Mouse (Mus musculus) limb, embryonic 11.5 days (tissue): ENCODE data around the gene Ms4a6d. TPM values are rescaled to one million over a fixed set of nuclear protein-coding genes. Genes with fewer than 3 reads are reported as not detected.
A peak's percentile ranks its signal among the peaks of the same experiment; 100 is the strongest.

Experiments used
- ATAC-seq: fragments of 200-750 bp; cut with Nextera tagmentation; 2 replicates; pipeline ENCODE4 v1.8.0; 2017; ENCODE audit warnings: low read depth; ENCODE audit not compliant: insufficient number of reproducible peaks, low FRiP score, low TSS enrichment
- DNase-seq: peaks from one replicate; pipeline ENCODE4 v3.0.0-alpha.2; 2015; ENCODE audit warnings: low spot score
- H3K27ac ChIP-seq: fragments of 300-500 bp; sonication (generic); replicated peaks from 2 replicates; pipeline ENCODE4 v1.5.1; 2014; ENCODE audit warnings: low read depth, mild to moderate bottlenecking, low read length
- H3K27me3 ChIP-seq: fragments of 300-500 bp; sonication (generic); 2 replicates; pipeline ENCODE4 v1.6.1; 2014; ENCODE audit warnings: mild to moderate bottlenecking, low read length, mixed read lengths; ENCODE audit not compliant: control insufficient read depth, insufficient read depth
- H3K36me3 ChIP-seq: fragments of 300-500 bp; sonication (generic); 2 replicates; pipeline ENCODE4 v1.6.1; 2014; ENCODE audit warnings: mild to moderate bottlenecking, low read length, moderate library complexity, mixed read lengths; ENCODE audit not compliant: control insufficient read depth, insufficient read depth
- H3K4me1 ChIP-seq: fragments of 300-500 bp; sonication (generic); 2 replicates; pipeline ENCODE4 v1.6.1; 2014; ENCODE audit warnings: low read length, mixed read lengths; ENCODE audit not compliant: control insufficient read depth, insufficient read depth
- H3K4me2 ChIP-seq: fragments of 300-500 bp; sonication (generic); 2 replicates; pipeline ENCODE4 v1.6.1; 2014; ENCODE audit warnings: low read depth, mild to moderate bottlenecking, moderate library complexity; ENCODE audit not compliant: severe bottlenecking
- H3K4me3 ChIP-seq: fragments of 300-500 bp; sonication (generic); 2 replicates; pipeline ENCODE4 v1.5.1; 2014; ENCODE audit warnings: low read depth, low read length
- H3K9ac ChIP-seq: fragments of 300-500 bp; sonication (generic); 2 replicates; pipeline ENCODE4 v1.6.1; 2014; ENCODE audit warnings: mild to moderate bottlenecking, low read length
- H3K9me3 ChIP-seq: fragments of 300-500 bp; sonication (generic); 2 replicates; pipeline ENCODE4 v1.6.1; 2016; ENCODE audit warnings: low read length; ENCODE audit not compliant: control insufficient read depth
- WGBS: fragments of 180-500 bp; shearing (Covaris S2); extraction: QIAGEN DNeasy Blood & Tissue Kit; methylation state at CpG from one replicate; pipeline ENCODE4 v1.1.7; 2014; 5-methylcytosine and 5-hydroxymethylcytosine counted together
- polyA plus RNA-seq: library from polyadenylated mRNA; unstranded; fragments of >200 nt; fragmentation: Nextera tagmentation; extraction: Ambion mirVana; gene quantifications from 2 replicates; pipeline ENCODE4 v1.2.1, GENCODE M21; 2014

Ms4a6d gene
- polyA plus RNA-seq, 1 experiment from 2014 or later = 0.85 TPM

DNA sequence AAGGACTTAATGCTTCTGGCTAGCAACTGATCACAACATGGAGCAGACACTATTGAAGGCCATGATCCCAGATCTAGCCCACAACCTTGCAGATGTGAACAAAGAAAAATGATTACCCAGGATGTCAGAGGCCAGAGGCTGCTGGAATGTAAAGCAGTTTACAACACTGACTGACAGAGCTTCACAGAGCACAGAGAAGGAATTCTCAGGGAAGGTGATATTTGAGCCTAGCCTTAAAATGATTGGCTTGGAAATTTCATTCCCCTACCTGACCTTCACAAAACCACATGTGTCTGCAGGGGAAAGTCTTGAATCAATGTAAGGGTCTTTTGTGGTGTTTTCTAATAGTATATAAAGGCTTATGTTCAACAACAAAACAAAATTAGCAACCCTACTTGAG, 20.2 kb upstream of the Ms4a6d start:
- ATAC-seq = no peak
- Histone ChIP-seq H3K9ac (no peak overlapping the region), H3K9me3 (no peaks in the 10 kb centered on the region), H3K4me2 (no peak overlapping the region), H3K4me3 (no peak overlapping the region), H3K27ac (no peak overlapping the region), H3K36me3 (no peaks in the 10 kb centered on the region), H3K4me1 (no peaks in the 10 kb centered on the region), H3K27me3 (no peaks in the 10 kb centered on the region)
- DNase-seq = no peak

- Histone ChIP-seq H3K36me3 (no peaks in the 10 kb centered on the region), H3K9me3 (no peaks in the 10 kb centered on the region), H3K27ac (no peak within 1 kb of the TSS), H3K4me2 (no peak within 1 kb of the TSS), H3K4me3 (no peak within 1 kb of the TSS), H3K9ac (no peak within 1 kb of the TSS), H3K4me1 (no peaks in the 10 kb centered on the region), H3K27me3 (no peaks in the 10 kb centered on the region)
- DNase-seq (no peak), ATAC-seq (no peak)
- 87% methylated on average over 2 of the region's 2 CpGs for WGBS
Measured at GRCm38 (mm10) chr19:11623551-11623950, 18.9 kb upstream of the Ms4a6d start, which contains the start of gene Ms4a2. Gene Ms4a2, minus strand, starts transcription at chr19:11623719.

DNA sequence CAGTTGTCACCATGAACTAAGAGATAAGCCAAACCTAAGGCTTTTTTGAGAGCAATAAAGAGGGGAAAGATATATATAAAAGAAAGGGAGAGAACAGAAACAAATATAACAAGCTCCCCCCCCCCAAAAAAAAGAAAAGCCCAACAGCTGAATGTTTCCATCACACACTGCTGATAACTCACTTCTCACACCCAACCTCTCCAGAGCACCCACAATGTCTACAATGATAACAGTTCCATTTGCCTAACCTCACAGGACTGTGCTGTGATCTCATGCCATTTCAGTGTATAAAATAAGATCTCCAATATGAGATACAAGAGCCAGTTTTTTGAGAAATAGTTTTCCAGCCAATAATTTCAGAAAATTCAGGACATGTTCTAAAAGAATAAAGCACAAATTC, 13.3 kb upstream of the Ms4a6d start:
- no peak overlapping the region for H3K27ac ChIP-seq
- H3K36me3 ChIP-seq = no peaks in the 10 kb centered on the region
- H3K27me3 ChIP-seq = no peaks in the 10 kb centered on the region
- DNase-seq = no peak
- no peaks in the 10 kb centered on the region for H3K4me1 ChIP-seq
- no peaks in the 10 kb centered on the region for H3K9me3 ChIP-seq
- H3K4me3 ChIP-seq = no peak overlapping the region
- no peak for ATAC-seq
- H3K4me2 ChIP-seq = no peak overlapping the region
- no peak overlapping the region for H3K9ac ChIP-seq

DNA sequence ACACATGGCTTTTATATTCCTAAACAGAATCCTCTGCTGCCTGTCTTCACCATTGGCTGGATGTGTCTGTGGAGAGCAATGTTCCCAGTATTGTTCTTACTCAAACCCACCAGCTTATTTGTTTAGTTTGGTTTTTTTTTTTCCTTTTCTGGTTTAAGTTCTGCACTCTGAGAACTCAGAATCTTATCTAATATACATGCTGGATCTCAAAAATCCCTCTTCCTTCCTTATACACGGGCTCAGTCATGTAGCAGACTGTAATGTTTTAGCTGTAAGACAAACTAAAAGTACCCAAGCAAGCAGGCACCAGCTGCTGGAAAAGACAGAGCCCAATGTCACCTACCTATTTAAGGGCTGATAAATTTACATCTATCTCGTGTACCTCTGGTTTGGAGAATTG, 10.2 kb upstream of the Ms4a6d start:
- Histone ChIP-seq H3K4me1 (no peaks in the 10 kb centered on the region), H3K36me3 (no peaks in the 10 kb centered on the region), H3K4me2 (no peak overlapping the region), H3K27me3 (no peaks in the 10 kb centered on the region), H3K9ac (no peak overlapping the region), H3K27ac (no peak overlapping the region), H3K4me3 (no peak overlapping the region), H3K9me3 (no peaks in the 10 kb centered on the region)
- ATAC-seq = no peak
- 74% methylated on average over 2 of the region's 2 CpGs for WGBS
- DNase-seq = no peak

DNA sequence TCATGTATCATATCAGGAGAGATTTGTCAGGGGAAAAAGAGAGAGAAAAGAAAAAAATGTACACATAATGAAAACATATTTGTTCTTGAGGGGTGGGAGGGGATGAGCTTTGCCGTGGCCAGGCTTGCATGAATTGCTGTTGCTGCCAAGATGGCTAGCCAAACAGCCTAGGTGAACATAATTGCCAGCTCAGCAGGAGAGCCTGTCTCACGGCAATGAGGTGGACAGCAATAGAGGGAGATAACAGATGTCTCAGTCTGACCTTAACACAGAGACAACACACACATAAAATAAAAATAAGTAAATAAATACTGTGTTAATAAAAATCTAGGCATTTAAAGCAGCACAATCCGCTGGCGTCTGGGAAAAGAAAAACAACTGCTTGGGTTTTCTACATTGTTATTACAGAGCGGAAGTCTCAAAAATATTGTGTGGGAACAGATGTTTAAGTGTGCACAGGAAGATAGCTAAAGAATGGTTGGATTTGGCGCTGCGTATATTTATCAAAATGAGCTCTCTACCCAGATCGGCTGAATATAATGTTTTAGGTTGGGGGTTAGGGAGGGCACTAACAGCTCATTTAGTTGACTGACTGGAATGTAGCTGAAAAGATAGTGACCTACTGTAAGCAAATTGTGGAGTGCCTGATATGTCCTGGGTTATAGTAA, 9.3 kb upstream of the Ms4a6d start:
- WGBS = 83% methylated on average over 8 of the region's 8 CpGs
- ATAC-seq (no peak), DNase-seq (no peak)
- no peak overlapping the region for H3K4me3 ChIP-seq
- no peak overlapping the region for H3K9ac ChIP-seq
- no peaks in the 10 kb centered on the region for H3K36me3 ChIP-seq
- H3K27ac ChIP-seq = no peak overlapping the region
- no peaks in the 10 kb centered on the region for H3K27me3 ChIP-seq
- no peaks in the 10 kb centered on the region for H3K4me1 ChIP-seq
- no peaks in the 10 kb centered on the region for H3K9me3 ChIP-seq
- H3K4me2 ChIP-seq = no peak overlapping the region

- WGBS = 88% methylated on average over 1 of the region's 1 CpGs
Measured at GRCm38 (mm10) chr19:11613084-11613483, 8.4 kb upstream of the Ms4a6d start.

GRCm38 (mm10) chr19:11612293-11612692, 7.6 kb upstream of the Ms4a6d start:
- Histone ChIP-seq H3K9me3 (no peaks in the 10 kb centered on the region), H3K4me1 (no peaks in the 10 kb centered on the region), H3K4me2 (no peak overlapping the region), H3K27ac (no peak overlapping the region), H3K27me3 (no peaks in the 10 kb centered on the region), H3K9ac (no peak overlapping the region), H3K4me3 (no peak overlapping the region), H3K36me3 (no peaks in the 10 kb centered on the region)
- DNase-seq = no peak
- 49% methylated on average over 2 of the region's 2 CpGs for WGBS
- no peak for ATAC-seq

More at GRCm38 (mm10) chr19:11613084-11613483, 8.4 kb upstream of the Ms4a6d start:
- Histone ChIP-seq H3K4me2 (no peak overlapping the region), H3K9ac (no peak overlapping the region), H3K4me1 (no peaks in the 10 kb centered on the region), H3K4me3 (no peak overlapping the region), H3K36me3 (no peaks in the 10 kb centered on the region), H3K27me3 (no peaks in the 10 kb centered on the region), H3K9me3 (no peaks in the 10 kb centered on the region), H3K27ac (no peak overlapping the region)
- ATAC-seq (no peak), DNase-seq (no peak)

DNA sequence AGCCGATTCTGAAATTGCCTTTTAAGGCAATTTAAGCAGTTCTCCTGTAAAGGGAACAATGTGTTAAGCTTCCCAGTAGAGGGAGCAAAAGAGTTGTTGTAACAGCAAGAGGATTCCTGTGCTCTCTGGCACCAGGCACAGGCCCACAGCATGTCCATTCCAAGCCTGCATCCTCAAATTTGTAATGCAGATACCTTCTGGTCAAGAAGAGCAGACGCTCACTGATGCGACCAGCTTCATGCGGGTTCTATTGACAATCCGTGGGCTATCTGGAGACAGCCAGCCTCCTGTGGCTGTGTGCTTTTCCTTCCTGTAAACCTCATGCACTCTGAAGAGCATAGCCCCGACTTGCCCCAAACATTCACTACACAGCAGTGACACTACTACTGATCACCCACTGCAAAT, 6.9 kb upstream of the Ms4a6d start:
- H3K9ac ChIP-seq = no peak overlapping the region
- H3K36me3 ChIP-seq = no peaks in the 10 kb centered on the region
- no peaks in the 10 kb centered on the region for H3K4me1 ChIP-seq
- no peak overlapping the region for H3K4me2 ChIP-seq
- ATAC-seq (peak; percentile 31; the same call in 1 of the 2 replicates), DNase-seq (peak; percentile 43)
- H3K27me3 ChIP-seq = no peaks in the 10 kb centered on the region
- no peak overlapping the region for H3K4me3 ChIP-seq
- H3K9me3 ChIP-seq = no peaks in the 10 kb centered on the region
- H3K27ac ChIP-seq = no peak overlapping the region
- 27% methylated on average over 6 of the region's 6 CpGs for WGBS

DNA sequence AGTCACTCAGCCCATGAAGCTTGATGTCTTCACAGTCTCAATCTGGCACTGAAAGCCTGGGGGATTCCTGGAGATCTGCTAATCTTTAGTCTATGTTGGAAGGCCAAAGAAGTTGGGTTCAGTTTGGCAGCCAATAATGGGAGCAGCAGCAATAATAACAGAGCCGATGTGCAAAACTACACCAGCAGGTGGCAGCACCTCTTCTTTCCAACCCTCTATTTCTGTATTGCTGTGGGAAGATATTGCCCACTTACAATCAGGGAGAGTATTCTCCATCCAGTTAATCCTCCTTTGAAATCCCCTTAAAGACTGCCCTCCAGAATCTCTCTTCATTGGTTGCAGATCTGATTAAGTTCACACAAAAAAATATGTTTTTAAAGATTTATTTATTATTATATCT, 3.5 kb upstream of the Ms4a6d start:
- H3K4me3 ChIP-seq = no peak overlapping the region
- H3K9me3 ChIP-seq = no peaks in the 10 kb centered on the region
- ATAC-seq (no peak), DNase-seq (peak; percentile 75)
- H3K27ac ChIP-seq = no peak overlapping the region
- no peak overlapping the region for H3K9ac ChIP-seq
- no peaks in the 10 kb centered on the region for H3K36me3 ChIP-seq
- 10% methylated on average over 1 of the region's 1 CpGs for WGBS
- no peaks in the 10 kb centered on the region for H3K4me1 ChIP-seq
- H3K27me3 ChIP-seq = no peaks in the 10 kb centered on the region
- H3K4me2 ChIP-seq = no peak overlapping the region
